ENCODE assay signal across 24 mouse cellular contexts in genomic region chr4:102801471-102801870, GRCm38 (mm10).
"Had no signal": no experiment of that assay in that cellular context is flagged by ENCODE, and none has a peak within 500 bp of the region (broad histone marks: within the 10 kb centered on the region; RNA-seq: fewer than 3 reads in every experiment).

No protein-coding gene starts in this region.

- H3K4me3 ChIP-seq: heart, adult 2 months; heart, embryonic 10.5 days; heart, embryonic 12.5 days; hindbrain, embryonic 10.5 days; hindbrain, embryonic 13.5 days; intestine, embryonic 15.5 days; limb, embryonic 13.5 days; limb, embryonic 15.5 days; liver, embryonic 12.5 days had no signal

- DNase-seq: gastrocnemius, postnatal 14 days; gastrocnemius, postnatal 36 days; heart, adult 2 months; heart, postnatal 10 days; heart, postnatal 4 days; kidney, adult 18-20 months; kidney, adult 8-10 months; kidney, postnatal 14 days; kidney, postnatal 36 days; layer of hippocampus, adult 9-11 months; layer of hippocampus, postnatal 36 days; left cerebral cortex, postnatal 4 days had no signal

- H3K9ac ChIP-seq: heart, embryonic 12.5 days; hindbrain, embryonic 13.5 days; intestine, embryonic 15.5 days; limb, embryonic 13.5 days; limb, embryonic 15.5 days; liver, embryonic 12.5 days; liver, embryonic 14.5 days had no signal

- H3K27ac ChIP-seq: heart, adult 2 months; heart, embryonic 10.5 days; hindbrain, embryonic 10.5 days; hindbrain, embryonic 13.5 days; intestine, embryonic 15.5 days; limb, embryonic 13.5 days; limb, embryonic 15.5 days; liver, embryonic 12.5 days; liver, embryonic 14.5 days had no signal

- H3K27me3 ChIP-seq: heart, embryonic 12.5 days; hindbrain, embryonic 13.5 days; intestine, embryonic 15.5 days; limb, embryonic 13.5 days; limb, embryonic 15.5 days; liver, embryonic 12.5 days had no signal

- H3K4me1 ChIP-seq: heart, embryonic 10.5 days; heart, embryonic 12.5 days; intestine, embryonic 15.5 days; limb, embryonic 15.5 days; liver, embryonic 12.5 days had no signal

- ATAC-seq: hindbrain, embryonic 16.5 days; inflammation-experienced regulatory T-cells, adult 6 months; intestine, embryonic 15.5 days; intestine, postnatal 0 days; liver, embryonic 12.5 days had no signal

- H3K36me3 ChIP-seq: heart, embryonic 10.5 days; heart, embryonic 12.5 days; hindbrain, embryonic 10.5 days; hindbrain, embryonic 13.5 days; intestine, embryonic 15.5 days; limb, embryonic 13.5 days; limb, embryonic 15.5 days; liver, embryonic 12.5 days had no signal

- H3K9me3 ChIP-seq: heart, embryonic 10.5 days; heart, embryonic 12.5 days; hindbrain, embryonic 10.5 days; hindbrain, embryonic 13.5 days; intestine, embryonic 15.5 days; limb, embryonic 13.5 days; limb, embryonic 15.5 days; liver, embryonic 12.5 days had no signal

- H3K4me2 ChIP-seq: heart, embryonic 12.5 days; hindbrain, embryonic 13.5 days; intestine, embryonic 15.5 days; limb, embryonic 13.5 days; limb, embryonic 15.5 days; liver, embryonic 12.5 days had no signal
